Mouse (Mus musculus): Measurements from ENCODE around the gene A430078G23Rik. TPM values are rescaled to one million over a fixed set of nuclear protein-coding genes. Genes with fewer than 3 reads are reported as not detected.
A peak's percentile ranks its signal among the peaks of the same experiment; 100 is the strongest.

A430078G23Rik gene
- polyA plus RNA-seq, 1 experiment from 2014 or later, result 0.16 TPM

- peak overlapping the region; percentile 50 for H3K27ac ChIP-seq (ENCODE audit: low read length)
- H3K9ac ChIP-seq (replicated peaks; ENCODE audit: low read length), result peak overlapping the region; percentile 37; the same call in 1 of the 2 replicates
- no peak for ATAC-seq (ENCODE audit: low FRiP score, low TSS enrichment)
- H3K36me3 ChIP-seq (ENCODE audit: insufficient read depth, low read length), result 0 out of 2 replicates have a peak, but pooled peaks cover 4% of the 10 kb centered on the region
- H3K4me3 ChIP-seq (ENCODE audit: low read length), result peak overlapping the region; percentile 8; the same call in 1 of the 2 replicates
- peaks cover 17% of the 10 kb centered on the region for H3K4me1 ChIP-seq (ENCODE audit: insufficient read depth, low read length)
- H3K9me3 ChIP-seq (ENCODE audit: low read length), result no peaks in the 10 kb centered on the region
- peak overlapping the region; percentile 76 for H3K4me2 ChIP-seq (replicated peaks; ENCODE audit: low read depth, low read length)
- 24% methylated on average over 4 of the region's 4 CpGs for WGBS
- no peaks in the 10 kb centered on the region for H3K27me3 ChIP-seq (ENCODE audit: insufficient read depth, low read length)
Observed at GRCm38 (mm10) chr8:3395246-3395645, 42.0 kb downstream of the A430078G23Rik start.

GRCm38 (mm10) chr8:3397597-3397996, 44.4 kb downstream of the A430078G23Rik start:
- Histone ChIP-seq H3K4me1 (ENCODE audit: insufficient read depth, low read length) (peaks cover 13% of the 10 kb centered on the region), H3K4me3 (ENCODE audit: low read length) (no peak overlapping the region), H3K9me3 (ENCODE audit: low read length) (no peaks in the 10 kb centered on the region), H3K27ac (ENCODE audit: low read length) (no peak overlapping the region), H3K9ac (replicated peaks; ENCODE audit: low read length) (no peak overlapping the region), H3K27me3 (ENCODE audit: insufficient read depth, low read length) (no peaks in the 10 kb centered on the region), H3K4me2 (replicated peaks; ENCODE audit: low read depth, low read length) (no peak overlapping the region), H3K36me3 (ENCODE audit: insufficient read depth, low read length) (peaks cover 4% of the 10 kb centered on the region; the same call in 1 of the 2 replicates)
- no peak for ATAC-seq (ENCODE audit: low FRiP score, low TSS enrichment)
- 87% methylated on average over 3 of the region's 3 CpGs for WGBS

- Histone ChIP-seq H3K27me3 (ENCODE audit: insufficient read depth, low read length) (no peaks in the 10 kb centered on the region), H3K27ac (ENCODE audit: low read length) (no peak overlapping the region), H3K9ac (replicated peaks; ENCODE audit: low read length) (no peak overlapping the region), H3K4me1 (ENCODE audit: insufficient read depth, low read length) (no peaks in the 10 kb centered on the region), H3K4me2 (replicated peaks; ENCODE audit: low read depth, low read length) (no peak overlapping the region), H3K9me3 (ENCODE audit: low read length) (no peaks in the 10 kb centered on the region), H3K4me3 (ENCODE audit: low read length) (no peak overlapping the region), H3K36me3 (ENCODE audit: insufficient read depth, low read length) (peaks cover 4% of the 10 kb centered on the region; the same call in 1 of the 2 replicates)
- 29% methylated on average over 2 of the region's 2 CpGs for WGBS
- ATAC-seq (ENCODE audit: low FRiP score, low TSS enrichment), result peak; percentile 64; the same call in 1 of the 2 replicates
Observed at GRCm38 (mm10) chr8:3400509-3400908, 47.3 kb downstream of the A430078G23Rik start.

GRCm38 (mm10) chr8:3407417-3407816, 54.2 kb downstream of the A430078G23Rik start:
- H3K27me3 ChIP-seq (ENCODE audit: insufficient read depth, low read length), result no peaks in the 10 kb centered on the region
- no peaks in the 10 kb centered on the region; the same call in none of the 2 replicates for H3K36me3 ChIP-seq (ENCODE audit: insufficient read depth, low read length)
- no peak for ATAC-seq (ENCODE audit: low FRiP score, low TSS enrichment)
- H3K4me2 ChIP-seq (replicated peaks; ENCODE audit: low read depth, low read length), result no peak overlapping the region
- H3K4me3 ChIP-seq (ENCODE audit: low read length), result no peak overlapping the region
- no peaks in the 10 kb centered on the region for H3K4me1 ChIP-seq (ENCODE audit: insufficient read depth, low read length)
- H3K27ac ChIP-seq (ENCODE audit: low read length), result no peak overlapping the region
- H3K9ac ChIP-seq (replicated peaks; ENCODE audit: low read length), result no peak overlapping the region
- 85% methylated on average over 3 of the region's 3 CpGs for WGBS
- H3K9me3 ChIP-seq (ENCODE audit: low read length), result no peaks in the 10 kb centered on the region

- no peaks in the 10 kb centered on the region; the same call in 1 of the 2 replicates for H3K36me3 ChIP-seq (ENCODE audit: insufficient read depth, low read length)
- no peaks in the 10 kb centered on the region for H3K9me3 ChIP-seq (ENCODE audit: low read length)
- no peak for ATAC-seq (ENCODE audit: low FRiP score, low TSS enrichment)
- H3K9ac ChIP-seq (replicated peaks; ENCODE audit: low read length), result no peak overlapping the region
- H3K4me2 ChIP-seq (replicated peaks; ENCODE audit: low read depth, low read length), result no peak overlapping the region
- no peak overlapping the region for H3K4me3 ChIP-seq (ENCODE audit: low read length)
- H3K27me3 ChIP-seq (ENCODE audit: insufficient read depth, low read length), result no peaks in the 10 kb centered on the region
- no peak overlapping the region for H3K27ac ChIP-seq (ENCODE audit: low read length)
- peaks cover 3% of the 10 kb centered on the region; the same call in 1 of the 2 replicates for H3K4me1 ChIP-seq (ENCODE audit: insufficient read depth, low read length)
- 88% methylated on average over 2 of the region's 2 CpGs for WGBS
Observed at GRCm38 (mm10) chr8:3411085-3411484, 57.9 kb downstream of the A430078G23Rik start.

DNA sequence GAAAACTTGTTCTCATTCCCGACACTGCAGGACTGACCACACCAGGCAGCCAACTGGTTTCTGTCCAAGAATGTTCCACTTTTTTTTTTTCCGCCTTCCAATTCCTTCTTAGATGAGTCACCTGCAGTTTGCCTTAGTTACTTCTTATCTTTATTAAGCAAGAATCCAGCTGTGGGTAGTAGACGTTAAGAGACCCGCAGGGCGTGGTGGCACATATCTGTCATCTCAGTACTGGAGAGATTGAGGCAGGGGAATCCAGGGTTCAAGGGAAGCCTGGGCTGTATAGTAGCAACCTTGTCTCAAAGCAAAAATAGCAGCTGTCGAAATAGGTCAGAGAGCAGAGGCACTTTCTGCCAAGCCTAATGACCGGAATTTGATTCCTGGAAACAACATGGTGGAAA, 58.7 kb downstream of the A430078G23Rik start:
- H3K9ac ChIP-seq (replicated peaks; ENCODE audit: low read length), result no peak overlapping the region
- ATAC-seq (ENCODE audit: low FRiP score, low TSS enrichment), result no peak

GRCm38 (mm10) chr8:3412816-3413215, 59.6 kb downstream of the A430078G23Rik start:
- no peak overlapping the region for H3K4me2 ChIP-seq (replicated peaks; ENCODE audit: low read depth, low read length)

More for the DNA sequence above, 58.7 kb downstream of the A430078G23Rik start:
- Histone ChIP-seq H3K4me1 (ENCODE audit: insufficient read depth, low read length) (peaks cover 9% of the 10 kb centered on the region), H3K36me3 (ENCODE audit: insufficient read depth, low read length) (no peaks in the 10 kb centered on the region; the same call in 1 of the 2 replicates), H3K4me2 (replicated peaks; ENCODE audit: low read depth, low read length) (no peak overlapping the region), H3K9me3 (ENCODE audit: low read length) (no peaks in the 10 kb centered on the region), H3K27me3 (ENCODE audit: insufficient read depth, low read length) (no peaks in the 10 kb centered on the region), H3K4me3 (ENCODE audit: low read length) (no peak overlapping the region), H3K27ac (ENCODE audit: low read length) (no peak overlapping the region)
- 76% methylated on average over 7 of the region's 7 CpGs for WGBS

GRCm38 (mm10) chr8:3414639-3415190, 61.5 kb downstream of the A430078G23Rik start:
- no peaks in the 10 kb centered on the region for H3K27me3 ChIP-seq (ENCODE audit: insufficient read depth, low read length)
- no peaks in the 10 kb centered on the region; the same call in 1 of the 2 replicates for H3K36me3 ChIP-seq (ENCODE audit: insufficient read depth, low read length)
- no peaks in the 10 kb centered on the region for H3K9me3 ChIP-seq (ENCODE audit: low read length)
- WGBS, result 81% methylated on average over 6 of the region's 6 CpGs
- no peak overlapping the region for H3K4me2 ChIP-seq (replicated peaks; ENCODE audit: low read depth, low read length)
- ATAC-seq (ENCODE audit: low FRiP score, low TSS enrichment), result no peak
- H3K27ac ChIP-seq (ENCODE audit: low read length), result no peak overlapping the region
- no peak overlapping the region for H3K9ac ChIP-seq (replicated peaks; ENCODE audit: low read length)
- peaks cover 34% of the 10 kb centered on the region for H3K4me1 ChIP-seq (ENCODE audit: insufficient read depth, low read length)
- no peak overlapping the region for H3K4me3 ChIP-seq (ENCODE audit: low read length)

More at GRCm38 (mm10) chr8:3412816-3413215, 59.6 kb downstream of the A430078G23Rik start:
- Histone ChIP-seq H3K36me3 (ENCODE audit: insufficient read depth, low read length) (no peaks in the 10 kb centered on the region; the same call in 1 of the 2 replicates), H3K27me3 (ENCODE audit: insufficient read depth, low read length) (no peaks in the 10 kb centered on the region), H3K4me3 (ENCODE audit: low read length) (no peak overlapping the region), H3K9ac (replicated peaks; ENCODE audit: low read length) (no peak overlapping the region), H3K9me3 (ENCODE audit: low read length) (no peaks in the 10 kb centered on the region), H3K27ac (ENCODE audit: low read length) (no peak overlapping the region), H3K4me1 (ENCODE audit: insufficient read depth, low read length) (peaks cover 18% of the 10 kb centered on the region)
- no peak for ATAC-seq (ENCODE audit: low FRiP score, low TSS enrichment)
- 91% methylated on average over 1 of the region's 1 CpGs for WGBS

- H3K27ac ChIP-seq (ENCODE audit: low read length), result no peak overlapping the region
- H3K9me3 ChIP-seq (ENCODE audit: low read length), result no peaks in the 10 kb centered on the region
- no peak overlapping the region for H3K4me2 ChIP-seq (replicated peaks; ENCODE audit: low read depth, low read length)
- peaks cover 39% of the 10 kb centered on the region for H3K4me1 ChIP-seq (ENCODE audit: insufficient read depth, low read length)
- no peak overlapping the region for H3K9ac ChIP-seq (replicated peaks; ENCODE audit: low read length)
- 66% methylated on average over 4 of the region's 4 CpGs for WGBS
- H3K27me3 ChIP-seq (ENCODE audit: insufficient read depth, low read length), result no peaks in the 10 kb centered on the region
- no peak overlapping the region for H3K4me3 ChIP-seq (ENCODE audit: low read length)
- no peaks in the 10 kb centered on the region; the same call in 1 of the 2 replicates for H3K36me3 ChIP-seq (ENCODE audit: insufficient read depth, low read length)
- ATAC-seq (ENCODE audit: low FRiP score, low TSS enrichment), result no peak
Observed at GRCm38 (mm10) chr8:3415259-3415658, 62.0 kb downstream of the A430078G23Rik start.

DNA sequence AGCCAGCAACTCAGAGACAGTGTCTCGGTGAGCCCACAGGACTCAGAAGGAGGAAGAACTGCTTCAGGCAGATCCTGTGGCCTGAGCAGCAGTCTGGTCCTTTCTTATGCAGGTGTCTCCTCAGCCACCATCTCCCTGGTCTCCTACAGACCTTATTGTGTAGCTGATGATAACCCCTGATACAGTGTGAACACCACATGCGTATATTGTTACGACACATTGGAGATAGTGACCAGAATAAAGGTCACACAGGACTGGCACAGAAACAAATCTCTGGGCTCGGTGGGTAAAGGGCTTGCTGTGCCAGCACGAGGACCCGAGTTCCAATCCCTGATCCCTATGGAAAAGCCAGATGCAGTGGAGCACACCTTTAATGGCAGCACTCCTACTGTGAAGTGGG, 62.4 kb downstream of the A430078G23Rik start:
- Histone ChIP-seq H3K27me3 (ENCODE audit: insufficient read depth, low read length) (no peaks in the 10 kb centered on the region), H3K9ac (replicated peaks; ENCODE audit: low read length) (no peak overlapping the region), H3K4me3 (ENCODE audit: low read length) (no peak overlapping the region), H3K27ac (ENCODE audit: low read length) (no peak overlapping the region), H3K4me2 (replicated peaks; ENCODE audit: low read depth, low read length) (no peak overlapping the region), H3K4me1 (ENCODE audit: insufficient read depth, low read length) (peaks cover 42% of the 10 kb centered on the region), H3K36me3 (ENCODE audit: insufficient read depth, low read length) (no peaks in the 10 kb centered on the region; the same call in 1 of the 2 replicates), H3K9me3 (ENCODE audit: low read length) (no peaks in the 10 kb centered on the region)
- no peak for ATAC-seq (ENCODE audit: low FRiP score, low TSS enrichment)
- WGBS, result 94% methylated on average over 6 of the region's 6 CpGs
